Mouse (Mus musculus): Measurements from ENCODE around the gene Tmcc2.

GRCm38 (mm10) chr1:132341731-132342501 is 49.2 kb downstream of the Tmcc2 start:
- TF ChIP-seq CTCF (conservative IDR thresholded peaks at IDR 0.05; ENCODE audit: low read length), result no peak
- TF ChIP-seq NANOG (IDR thresholded peaks at IDR 0.05; ENCODE audit: borderline replicate concordance, low read length), result no peak

Data from E14TG2a.4 (cell line).